Mouse (Mus musculus) activated CD4-positive, CD25-positive, alpha-beta regulatory T cell, adult 4 months (primary cell): ENCODE data around the gene Fyn. TPM values are rescaled to one million over a fixed set of nuclear protein-coding genes. Genes with fewer than 3 reads are reported as not detected.

Experiments used
- ATAC-seq: one replicate; pipeline ENCODE4 v1.8.0; 2017
- polyA plus RNA-seq, 2 experiments: library from polyadenylated mRNA; unstranded; fragments of 100-300 nt; shearing (Covaris generic); gene quantifications; one replicate each; pipeline ENCODE4 v1.2.1; 2017

Fyn gene
- 100 to 1,000 TPM in 1 of 2 experiments, 10 to 100 TPM in 1; 78.3 to 103 TPM for polyA plus RNA-seq

- peak; percentile 3 for ATAC-seq
These were observed at the start of gene Fyn for GRCm38 (mm10) chr10:39368572-39369135. TSS of gene Fyn (plus strand) at chr10:39368855.

GRCm38 (mm10) chr10:39320798-39321622 is 47.6 kb upstream of the Fyn start:
- no peak for ATAC-seq

- no peak for ATAC-seq
These were observed 47.1 kb upstream of the Fyn start for GRCm38 (mm10) chr10:39321623-39321985.

- no peak for ATAC-seq
These were observed 46.5 kb upstream of the Fyn start for GRCm38 (mm10) chr10:39322143-39322542.

- no peak for ATAC-seq
These were observed 44.4 kb upstream of the Fyn start for GRCm38 (mm10) chr10:39324291-39324690.

- no peak for ATAC-seq
These were observed 40.0 kb upstream of the Fyn start for GRCm38 (mm10) chr10:39328661-39329060.

- ATAC-seq = no peak
These were observed 34.3 kb upstream of the Fyn start for GRCm38 (mm10) chr10:39334320-39334719.

- ATAC-seq = no peak
These were observed 32.8 kb upstream of the Fyn start for GRCm38 (mm10) chr10:39335880-39336279.

- peak; percentile 55 for ATAC-seq
These were observed 29.3 kb upstream of the Fyn start for GRCm38 (mm10) chr10:39339189-39339968.

GRCm38 (mm10) chr10:39339969-39340236 is 28.8 kb upstream of the Fyn start:
- ATAC-seq = peak; percentile 85

- no peak for ATAC-seq
These were observed 25.1 kb upstream of the Fyn start for GRCm38 (mm10) chr10:39343551-39343950.

- ATAC-seq = no peak
These were observed 22.7 kb upstream of the Fyn start for GRCm38 (mm10) chr10:39345921-39346320.

GRCm38 (mm10) chr10:39349781-39350364 is 18.8 kb upstream of the Fyn start:
- ATAC-seq = no peak

- ATAC-seq = no peak
These were observed 4.5 kb upstream of the Fyn start for GRCm38 (mm10) chr10:39364196-39364595.

- ATAC-seq = peak; percentile 84
These were observed 862 bp downstream of the Fyn start for GRCm38 (mm10) chr10:39369502-39369931.

GRCm38 (mm10) chr10:39369977-39370785 is 1.5 kb downstream of the Fyn start:
- ATAC-seq = no peak

- no peak for ATAC-seq
These were observed 2.1 kb downstream of the Fyn start for GRCm38 (mm10) chr10:39370786-39371221.

GRCm38 (mm10) chr10:39371467-39371866 is 2.8 kb downstream of the Fyn start:
- peak; percentile 55 for ATAC-seq

- ATAC-seq = no peak
These were observed 3.3 kb downstream of the Fyn start for GRCm38 (mm10) chr10:39371991-39372390.

GRCm38 (mm10) chr10:39376676-39377075 is 8.0 kb downstream of the Fyn start:
- peak; percentile 80 for ATAC-seq

GRCm38 (mm10) chr10:39377219-39377618 is 8.6 kb downstream of the Fyn start:
- no peak for ATAC-seq

- no peak for ATAC-seq
These were observed 9.5 kb downstream of the Fyn start for GRCm38 (mm10) chr10:39378025-39378603.
